Mouse (Mus musculus): ENCODE measurements around the gene Neu2. TPM values are rescaled to one million over a fixed set of nuclear protein-coding genes. Genes with fewer than 3 reads are reported as not detected.
"Not testable (repeated sequence)": the region's sequence is repeated elsewhere in the genome, so short reads cannot be mapped to it uniquely, and the experiment has no call there.

The Neu2 gene
- total RNA-seq (2021) = not detected
- long read RNA-seq, experiment 1 = 0 reads
- long read RNA-seq, experiment 2 = 0 reads

- intact Hi-C loops (cut with DNase I) = no loop called here
- peak; percentile 10 to 17 for DNase-seq
Observed at GRCm38 (mm10) chr1:87509561-87510165, at the start of gene Neu2. Neu2 (plus strand) TSS chr1:87509889.

GRCm38 (mm10) chr1:87467469-87467868 lies 42.2 kb upstream of the Neu2 start:
- no peak for DNase-seq
- intact Hi-C loops (cut with DNase I) = loop anchor here (5.0 kb wide), 1 partner anchor 140 kb away; no protein-coding TSS in a partner anchor

GRCm38 (mm10) chr1:87468321-87468720 lies 41.4 kb upstream of the Neu2 start:
- no peak for DNase-seq
- intact Hi-C loops (cut with DNase I) = loop anchor here (5.0 kb wide), 1 partner anchor 139 kb away; no protein-coding TSS in a partner anchor

- DNase-seq = not testable (repeated sequence)
- intact Hi-C loops (cut with DNase I) = loop anchor here (5.0 kb wide), 1 partner anchor 137 kb away; no protein-coding TSS in a partner anchor
Observed at GRCm38 (mm10) chr1:87469971-87470370, 39.7 kb upstream of the Neu2 start, which contains the start of gene Snorc. Snorc (plus strand) TSS chr1:87470271.

- intact Hi-C loops (cut with DNase I) = no loop called here
Observed at GRCm38 (mm10) chr1:87471914-87472313, 37.8 kb upstream of the Neu2 start.

GRCm38 (mm10) chr1:87472576-87472975 lies 37.1 kb upstream of the Neu2 start:
- peak; percentile 36 to 55 for DNase-seq
- intact Hi-C loops (cut with DNase I) = no loop called here

More at GRCm38 (mm10) chr1:87471914-87472313, 37.8 kb upstream of the Neu2 start:
- DNase-seq = no peak

- intact Hi-C loops (cut with DNase I) = no loop called here
- no peak for DNase-seq
Observed at GRCm38 (mm10) chr1:87475076-87475895, 34.4 kb upstream of the Neu2 start.

GRCm38 (mm10) chr1:87482546-87482945 lies 27.1 kb upstream of the Neu2 start:
- intact Hi-C loops (cut with DNase I) = no loop called here
- DNase-seq = no peak

GRCm38 (mm10) chr1:87486386-87486785 lies 23.3 kb upstream of the Neu2 start:
- DNase-seq = no peak
- intact Hi-C loops (cut with DNase I) = no loop called here

GRCm38 (mm10) chr1:87492285-87492684 lies 17.4 kb upstream of the Neu2 start:
- no peak for DNase-seq
- intact Hi-C loops (cut with DNase I) = no loop called here

- no peak for DNase-seq
- intact Hi-C loops (cut with DNase I) = no loop called here
Observed at GRCm38 (mm10) chr1:87493542-87493941, 16.1 kb upstream of the Neu2 start.

- intact Hi-C loops (cut with DNase I) = no loop called here
- DNase-seq = no peak
Observed at GRCm38 (mm10) chr1:87505524-87505923, 4.2 kb upstream of the Neu2 start.

- intact Hi-C loops (cut with DNase I) = no loop called here
- DNase-seq = no peak
Observed at GRCm38 (mm10) chr1:87507857-87508256, 1.8 kb upstream of the Neu2 start.

- intact Hi-C loops (cut with DNase I) = no loop called here
- DNase-seq = no peak
Observed at GRCm38 (mm10) chr1:87508591-87509560, 813 bp upstream of the Neu2 start.

- DNase-seq = peak; percentile 54 to 62
- intact Hi-C loops (cut with DNase I) = no loop called here
Observed at GRCm38 (mm10) chr1:87510166-87510691, 540 bp downstream of the Neu2 start.

GRCm38 (mm10) chr1:87510845-87511244 lies 1.2 kb downstream of the Neu2 start:
- no peak for DNase-seq
- intact Hi-C loops (cut with DNase I) = no loop called here

GRCm38 (mm10) chr1:87520467-87520866 lies 10.8 kb downstream of the Neu2 start:
- DNase-seq = no peak
- intact Hi-C loops (cut with DNase I) = no loop called here

GRCm38 (mm10) chr1:87521523-87521922 lies 11.8 kb downstream of the Neu2 start:
- intact Hi-C loops (cut with DNase I) = no loop called here
- no peak for DNase-seq

- no peak for DNase-seq
- intact Hi-C loops (cut with DNase I) = no loop called here
Observed at GRCm38 (mm10) chr1:87525041-87525440, 15.4 kb downstream of the Neu2 start.

GRCm38 (mm10) chr1:87527191-87527590 lies 17.5 kb downstream of the Neu2 start:
- intact Hi-C loops (cut with DNase I) = no loop called here

More at GRCm38 (mm10) chr1:87527191-87527590, 17.5 kb downstream of the Neu2 start:
- DNase-seq = peak in 1 of 2 experiments; percentile 25
